Mouse (Mus musculus): ENCODE results near the gene S1pr1. TPM values are rescaled to one million over a fixed set of nuclear protein-coding genes. Genes with fewer than 3 reads are reported as not detected.

Gene S1pr1
- polyA plus RNA-seq, 1 experiment from 2014 or later, result 14.1 TPM

DNA sequence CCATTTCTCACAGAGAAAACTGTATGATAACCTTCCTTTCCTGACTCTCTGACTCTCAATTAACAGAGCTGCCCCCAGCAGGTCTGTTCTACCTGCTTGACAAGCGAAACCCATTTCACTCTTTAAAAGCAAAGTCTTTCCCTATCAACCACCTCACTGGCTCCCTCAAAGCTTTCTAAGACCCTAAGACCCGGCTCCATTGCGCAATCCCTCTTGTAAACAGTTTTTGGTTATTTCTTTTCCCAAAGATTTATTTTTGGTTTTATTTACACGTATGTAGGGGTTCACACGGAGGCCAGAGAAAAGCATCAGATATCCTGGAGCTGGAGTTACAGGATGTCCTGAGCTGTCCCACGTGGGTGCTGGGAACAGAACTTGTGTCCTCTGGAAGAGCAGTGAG is 4.0 kb upstream of the S1pr1 start:
- Histone ChIP-seq H3K36me3 (ENCODE audit: control insufficient read depth, insufficient read depth, low read length) (no peaks in the 10 kb centered on the region), H3K27ac (ENCODE audit: low read depth, low read length) (no peak overlapping the region), H3K9me3 (ENCODE audit: control insufficient read depth, low read length) (no peaks in the 10 kb centered on the region), H3K4me2 (replicated peaks; ENCODE audit: low read depth, low read length) (no peak overlapping the region), H3K27me3 (ENCODE audit: control insufficient read depth, insufficient read depth, low read length) (0 out of 2 replicates have a peak, but pooled peaks cover 2% of the 10 kb centered on the region), H3K4me3 (ENCODE audit: low read depth, low read length) (no peak overlapping the region), H3K9ac (ENCODE audit: low read depth, low read length) (no peak overlapping the region), H3K4me1 (replicated peaks; ENCODE audit: control insufficient read depth, insufficient read depth, low read length) (no peaks in the 10 kb centered on the region)
- WGBS, result 85% methylated on average over 6 of the region's 6 CpGs
- ATAC-seq (ENCODE audit: low FRiP score) (no peak), DNase-seq (ENCODE audit: low spot score) (no peak)

DNA sequence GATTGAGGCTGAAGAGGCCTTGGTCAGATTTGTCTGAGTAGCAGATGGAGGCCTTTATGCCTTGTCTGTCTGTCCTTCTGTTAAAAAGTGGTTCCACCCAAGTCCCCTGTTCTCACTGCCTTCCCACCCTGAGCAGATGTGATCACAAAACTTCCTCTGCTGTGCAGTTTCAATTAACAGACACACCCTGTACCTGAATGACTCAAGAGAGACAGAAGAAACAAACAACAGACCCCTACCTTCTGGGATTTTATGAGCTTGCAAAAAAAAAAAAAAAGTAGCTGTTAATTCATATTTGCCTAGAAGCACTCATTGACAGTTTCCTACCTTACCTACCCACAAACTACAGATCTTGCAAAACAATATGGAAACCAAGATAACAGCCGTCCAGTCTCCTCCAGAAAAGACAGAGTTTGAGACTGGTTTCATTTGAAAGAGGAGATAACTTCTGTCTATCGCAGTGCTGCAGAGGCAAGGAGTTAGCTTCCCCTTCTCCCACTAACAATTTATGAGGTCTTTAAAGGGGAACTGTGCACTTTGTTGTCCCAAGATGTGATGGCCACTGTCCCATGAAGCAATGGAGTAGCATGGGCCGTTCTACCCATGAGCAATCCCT is 1.1 kb upstream of the S1pr1 start:
- DNase-seq (ENCODE audit: low spot score), result no peak
- Histone ChIP-seq H3K36me3 (ENCODE audit: control insufficient read depth, insufficient read depth, low read length) (no peaks in the 10 kb centered on the region), H3K4me2 (replicated peaks; ENCODE audit: low read depth, low read length) (peak overlapping the region; percentile 82), H3K27ac (ENCODE audit: low read depth, low read length) (no peak overlapping the region), H3K4me3 (ENCODE audit: low read depth, low read length) (peak overlapping the region; percentile 48), H3K4me1 (replicated peaks; ENCODE audit: control insufficient read depth, insufficient read depth, low read length) (0 out of 2 replicates have a peak, but pooled peaks cover 2% of the 10 kb centered on the region), H3K9ac (ENCODE audit: low read depth, low read length) (peak overlapping the region; percentile 68; the same call in 1 of the 2 replicates), H3K9me3 (ENCODE audit: control insufficient read depth, low read length) (no peaks in the 10 kb centered on the region), H3K27me3 (ENCODE audit: control insufficient read depth, insufficient read depth, low read length) (0 out of 2 replicates have a peak, but pooled peaks cover 2% of the 10 kb centered on the region)
- WGBS, result 86% methylated on average over 3 of the region's 3 CpGs
- no peak for ATAC-seq (ENCODE audit: low FRiP score)

DNA sequence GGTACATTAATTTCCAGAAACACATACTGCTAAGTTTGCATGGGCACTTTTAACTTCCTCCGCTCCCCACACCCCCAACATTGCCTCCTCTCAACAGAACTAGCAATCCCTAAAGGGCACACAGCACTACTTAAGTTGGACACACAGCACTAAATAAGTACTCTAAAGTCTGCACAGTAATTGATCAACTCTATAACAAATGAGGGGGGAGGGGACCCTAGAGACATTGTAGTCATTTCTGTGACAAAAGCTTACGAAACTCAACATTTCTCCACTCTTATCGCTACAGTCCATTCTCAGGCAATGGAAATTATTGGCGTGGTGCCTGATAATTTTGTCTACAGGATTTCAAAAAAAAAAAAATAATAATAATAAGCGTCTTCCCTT is 830 bp downstream of the S1pr1 start:
- ATAC-seq (ENCODE audit: low FRiP score), result no peak
- Histone ChIP-seq H3K9ac (ENCODE audit: low read depth, low read length) (peak overlapping the region; percentile 68; the same call in 1 of the 2 replicates), H3K9me3 (ENCODE audit: control insufficient read depth, low read length) (no peaks in the 10 kb centered on the region), H3K4me1 (replicated peaks; ENCODE audit: control insufficient read depth, insufficient read depth, low read length) (0 out of 2 replicates have a peak, but pooled peaks cover 2% of the 10 kb centered on the region), H3K4me3 (ENCODE audit: low read depth, low read length) (peak overlapping the region; percentile 48), H3K27ac (ENCODE audit: low read depth, low read length) (no peak overlapping the region), H3K36me3 (ENCODE audit: control insufficient read depth, insufficient read depth, low read length) (no peaks in the 10 kb centered on the region), H3K27me3 (ENCODE audit: control insufficient read depth, insufficient read depth, low read length) (0 out of 2 replicates have a peak, but pooled peaks cover 2% of the 10 kb centered on the region), H3K4me2 (replicated peaks; ENCODE audit: low read depth, low read length) (peak overlapping the region; percentile 82)
- peak; percentile 46 for DNase-seq (ENCODE audit: low spot score)
- WGBS, result 8% methylated on average over 5 of the region's 5 CpGs

DNA sequence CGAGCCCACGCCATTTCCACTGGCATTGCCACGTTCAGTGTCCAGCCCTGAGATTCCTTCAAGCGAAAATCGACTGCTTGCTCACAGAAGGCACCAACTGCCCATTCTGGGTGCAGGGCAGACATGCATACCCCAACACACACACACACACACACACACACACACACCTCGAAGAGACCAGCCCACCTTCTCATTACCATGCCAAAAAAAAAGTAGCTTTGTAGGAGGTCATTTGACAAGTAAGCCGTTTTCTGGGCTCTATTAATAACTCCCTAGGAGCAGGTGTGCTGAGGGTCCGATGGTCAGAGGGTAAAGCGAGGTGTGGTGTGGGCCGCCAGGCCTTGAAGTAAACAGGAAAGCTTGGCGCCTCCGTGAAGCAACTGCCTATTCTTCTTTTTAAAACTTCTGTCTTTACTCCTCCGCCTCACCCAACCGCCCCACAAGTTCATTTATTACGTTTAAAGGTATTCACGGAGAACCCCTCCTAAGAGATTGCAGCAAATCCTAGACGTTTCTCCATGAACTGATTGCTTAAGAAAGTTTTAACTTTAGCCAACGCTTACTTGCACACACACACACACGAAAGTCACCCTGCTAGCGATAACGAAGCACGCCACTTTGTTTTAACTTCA is 1.3 kb downstream of the S1pr1 start:
- ATAC-seq (ENCODE audit: low FRiP score) (no peak), DNase-seq (ENCODE audit: low spot score) (no peak)
- 0 out of 2 replicates have a peak, but pooled peaks cover 2% of the 10 kb centered on the region for H3K4me1 ChIP-seq (replicated peaks; ENCODE audit: control insufficient read depth, insufficient read depth, low read length)
- no peaks in the 10 kb centered on the region for H3K36me3 ChIP-seq (ENCODE audit: control insufficient read depth, insufficient read depth, low read length)
- H3K4me3 ChIP-seq (ENCODE audit: low read depth, low read length), result peak overlapping the region; percentile 48
- H3K27me3 ChIP-seq (ENCODE audit: control insufficient read depth, insufficient read depth, low read length), result 0 out of 2 replicates have a peak, but pooled peaks cover 2% of the 10 kb centered on the region
- H3K27ac ChIP-seq (ENCODE audit: low read depth, low read length), result no peak overlapping the region
- H3K9ac ChIP-seq (ENCODE audit: low read depth, low read length), result no peak overlapping the region
- peak overlapping the region; percentile 82 for H3K4me2 ChIP-seq (replicated peaks; ENCODE audit: low read depth, low read length)
- 16% methylated on average over 22 of the region's 22 CpGs for WGBS
- H3K9me3 ChIP-seq (ENCODE audit: control insufficient read depth, low read length), result no peaks in the 10 kb centered on the region

DNA sequence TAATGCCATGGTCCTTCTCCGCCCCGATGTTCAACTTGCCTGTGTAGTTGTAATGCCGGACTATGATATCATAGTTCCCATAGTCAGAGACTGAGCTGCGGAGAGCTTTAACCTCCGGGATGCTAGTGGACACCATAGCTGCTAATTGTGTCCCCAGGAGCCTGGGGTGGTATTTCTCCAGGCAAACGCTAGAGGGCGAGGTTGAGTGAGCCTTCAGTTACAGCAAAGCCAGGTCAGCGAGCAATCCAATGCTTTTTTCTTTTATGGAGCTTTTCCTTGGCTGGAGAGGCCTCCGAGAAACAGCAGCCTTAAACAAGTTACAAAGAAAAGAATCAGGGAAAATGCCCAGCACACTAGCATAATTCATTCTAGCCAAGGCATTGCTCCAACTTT is 2.1 kb downstream of the S1pr1 start:
- Histone ChIP-seq H3K4me3 (ENCODE audit: low read depth, low read length) (peak overlapping the region; percentile 8; the same call in 1 of the 2 replicates), H3K36me3 (ENCODE audit: control insufficient read depth, insufficient read depth, low read length) (no peaks in the 10 kb centered on the region), H3K9me3 (ENCODE audit: control insufficient read depth, low read length) (no peaks in the 10 kb centered on the region), H3K9ac (ENCODE audit: low read depth, low read length) (no peak overlapping the region), H3K27me3 (ENCODE audit: control insufficient read depth, insufficient read depth, low read length) (0 out of 2 replicates have a peak, but pooled peaks cover 2% of the 10 kb centered on the region), H3K4me2 (replicated peaks; ENCODE audit: low read depth, low read length) (peak overlapping the region; percentile 6; the same call in 1 of the 2 replicates), H3K4me1 (replicated peaks; ENCODE audit: control insufficient read depth, insufficient read depth, low read length) (0 out of 2 replicates have a peak, but pooled peaks cover 2% of the 10 kb centered on the region), H3K27ac (ENCODE audit: low read depth, low read length) (no peak overlapping the region)
- peak; percentile 85 for DNase-seq (ENCODE audit: low spot score)
- ATAC-seq (ENCODE audit: low FRiP score), result no peak
- 24% methylated on average over 9 of the region's 9 CpGs for WGBS

DNA sequence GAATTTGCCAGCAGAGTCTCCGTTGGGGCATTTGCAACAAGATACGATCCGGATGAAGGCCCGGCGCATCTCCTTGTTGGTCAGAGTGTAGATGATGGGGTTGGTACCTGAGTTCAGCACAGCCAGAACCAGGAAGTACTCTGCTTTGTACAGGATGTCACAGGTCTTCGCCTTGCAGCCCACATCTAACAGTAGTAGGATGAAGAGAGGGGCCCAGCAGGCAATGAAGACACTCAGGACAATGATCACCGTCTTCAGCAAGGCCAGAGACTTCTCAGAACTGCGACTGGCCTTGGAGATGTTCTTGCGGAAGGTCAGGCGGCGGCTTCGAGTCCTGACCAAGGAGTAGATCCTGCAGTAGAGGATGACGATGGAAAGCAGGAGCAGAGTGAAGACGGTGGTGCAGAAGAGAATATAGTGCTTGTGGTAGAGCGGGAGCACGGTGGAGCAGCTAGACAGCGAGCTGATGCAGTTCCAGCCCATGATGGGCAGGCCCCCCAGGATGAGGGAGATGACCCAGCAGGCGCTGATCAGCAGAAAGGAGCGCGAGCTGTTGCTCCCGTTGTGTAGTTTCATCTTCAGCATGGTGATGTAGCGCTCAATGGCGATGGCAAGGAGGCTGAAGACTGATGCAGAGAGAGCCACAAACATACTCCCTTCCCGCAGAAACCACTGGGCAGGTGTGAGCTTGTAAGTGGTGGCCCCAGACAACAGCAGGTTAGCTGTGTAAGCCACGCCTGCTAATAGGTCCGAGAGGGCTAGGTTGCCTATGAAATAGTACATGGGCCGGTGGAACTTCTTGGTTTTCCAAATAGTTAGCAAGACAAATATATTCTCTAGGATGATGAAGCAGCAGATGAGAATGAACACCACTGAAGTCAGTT is 2.7 kb downstream of the S1pr1 start:
- no peak overlapping the region for H3K27ac ChIP-seq (ENCODE audit: low read depth, low read length)
- H3K27me3 ChIP-seq (ENCODE audit: control insufficient read depth, insufficient read depth, low read length), result 0 out of 2 replicates have a peak, but pooled peaks cover 2% of the 10 kb centered on the region
- no peak overlapping the region; the same call in 1 of the 2 replicates for H3K4me2 ChIP-seq (replicated peaks; ENCODE audit: low read depth, low read length)
- no peak for DNase-seq (ENCODE audit: low spot score)
- 0 out of 2 replicates have a peak, but pooled peaks cover 2% of the 10 kb centered on the region for H3K4me1 ChIP-seq (replicated peaks; ENCODE audit: control insufficient read depth, insufficient read depth, low read length)
- no peak overlapping the region; the same call in 1 of the 2 replicates for H3K4me3 ChIP-seq (ENCODE audit: low read depth, low read length)
- H3K9me3 ChIP-seq (ENCODE audit: control insufficient read depth, low read length), result no peaks in the 10 kb centered on the region
- no peak for ATAC-seq (ENCODE audit: low FRiP score)
- 90% methylated on average over 27 of the region's 27 CpGs for WGBS
- no peak overlapping the region for H3K9ac ChIP-seq (ENCODE audit: low read depth, low read length)
- no peaks in the 10 kb centered on the region for H3K36me3 ChIP-seq (ENCODE audit: control insufficient read depth, insufficient read depth, low read length)

DNA sequence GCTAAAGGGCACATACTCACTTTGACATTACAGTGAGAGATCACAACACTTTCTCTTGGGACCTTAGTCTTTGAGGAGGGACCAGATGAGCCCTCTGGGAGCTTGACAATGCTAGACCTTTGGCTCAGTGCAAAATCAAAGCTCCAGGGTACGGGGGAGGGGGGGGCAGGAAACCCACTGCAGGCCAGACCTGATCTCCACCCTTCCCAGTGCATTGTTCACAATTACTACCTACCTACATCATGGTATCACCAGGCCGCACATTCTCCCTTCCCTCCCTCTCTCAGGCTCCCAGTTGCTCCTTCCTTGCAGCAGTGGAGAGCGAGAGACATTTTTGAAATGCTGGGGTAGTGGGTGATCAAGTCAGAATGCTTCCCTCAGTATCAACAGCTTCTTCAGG is 3.5 kb downstream of the S1pr1 start:
- 83% methylated on average over 3 of the region's 3 CpGs for WGBS

DNA sequence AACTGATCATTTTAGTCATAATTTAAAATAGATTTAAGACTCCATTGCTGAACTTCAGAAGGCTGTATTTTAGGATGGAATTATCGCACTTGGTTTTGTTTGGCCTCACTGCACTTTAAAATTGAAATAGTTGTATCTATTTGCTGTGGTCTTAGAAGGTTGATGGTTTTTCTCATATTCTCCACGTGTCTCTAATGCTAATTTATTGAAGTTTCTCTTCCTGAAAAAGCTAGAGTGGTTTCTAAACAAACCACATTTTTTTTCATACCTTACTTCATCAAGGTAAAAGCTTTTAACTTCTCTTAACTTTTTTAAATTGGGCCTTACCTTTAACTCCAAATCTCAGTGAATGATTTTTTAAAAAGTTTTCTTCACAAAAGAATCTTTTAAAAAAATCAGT is 4.8 kb downstream of the S1pr1 start:
- Histone ChIP-seq H3K27me3 (ENCODE audit: control insufficient read depth, insufficient read depth, low read length) (0 out of 2 replicates have a peak, but pooled peaks cover 2% of the 10 kb centered on the region), H3K9ac (ENCODE audit: low read depth, low read length) (no peak overlapping the region), H3K4me3 (ENCODE audit: low read depth, low read length) (no peak overlapping the region), H3K4me1 (replicated peaks; ENCODE audit: control insufficient read depth, insufficient read depth, low read length) (0 out of 2 replicates have a peak, but pooled peaks cover 2% of the 10 kb centered on the region), H3K4me2 (replicated peaks; ENCODE audit: low read depth, low read length) (no peak overlapping the region), H3K9me3 (ENCODE audit: control insufficient read depth, low read length) (no peaks in the 10 kb centered on the region), H3K27ac (ENCODE audit: low read depth, low read length) (no peak overlapping the region), H3K36me3 (ENCODE audit: control insufficient read depth, insufficient read depth, low read length) (no peaks in the 10 kb centered on the region)
- ATAC-seq (ENCODE audit: low FRiP score) (no peak), DNase-seq (ENCODE audit: low spot score) (no peak)
- WGBS, result 73% methylated on average over 2 of the region's 2 CpGs

More for the DNA sequence above, 3.5 kb downstream of the S1pr1 start:
- DNase-seq (ENCODE audit: low spot score) (no peak), ATAC-seq (ENCODE audit: low FRiP score) (no peak)
- Histone ChIP-seq H3K27me3 (ENCODE audit: control insufficient read depth, insufficient read depth, low read length) (0 out of 2 replicates have a peak, but pooled peaks cover 2% of the 10 kb centered on the region), H3K9ac (ENCODE audit: low read depth, low read length) (no peak overlapping the region), H3K4me3 (ENCODE audit: low read depth, low read length) (no peak overlapping the region), H3K4me2 (replicated peaks; ENCODE audit: low read depth, low read length) (no peak overlapping the region), H3K36me3 (ENCODE audit: control insufficient read depth, insufficient read depth, low read length) (no peaks in the 10 kb centered on the region), H3K27ac (ENCODE audit: low read depth, low read length) (no peak overlapping the region), H3K9me3 (ENCODE audit: control insufficient read depth, low read length) (no peaks in the 10 kb centered on the region), H3K4me1 (replicated peaks; ENCODE audit: control insufficient read depth, insufficient read depth, low read length) (0 out of 2 replicates have a peak, but pooled peaks cover 2% of the 10 kb centered on the region)

Data from hindbrain, embryonic 11.5 days (tissue).